Mouse (Mus musculus) lung, postnatal 36 days (tissue): ENCODE measurements at regions not wholly inside any gene's neighbourhood (a gene's known extent, or its start where the extent isn't known, plus 50 kb on each side); places are given as distances from the start of the nearest gene placed in this dataset.
A peak's percentile ranks its signal among the peaks of the same experiment; 100 is the strongest.

Experiments
- DNase-seq: peaks from one replicate; pipeline ENCODE4 v3.0.0; 2022; ENCODE audit warnings: mixed read lengths

DNA sequence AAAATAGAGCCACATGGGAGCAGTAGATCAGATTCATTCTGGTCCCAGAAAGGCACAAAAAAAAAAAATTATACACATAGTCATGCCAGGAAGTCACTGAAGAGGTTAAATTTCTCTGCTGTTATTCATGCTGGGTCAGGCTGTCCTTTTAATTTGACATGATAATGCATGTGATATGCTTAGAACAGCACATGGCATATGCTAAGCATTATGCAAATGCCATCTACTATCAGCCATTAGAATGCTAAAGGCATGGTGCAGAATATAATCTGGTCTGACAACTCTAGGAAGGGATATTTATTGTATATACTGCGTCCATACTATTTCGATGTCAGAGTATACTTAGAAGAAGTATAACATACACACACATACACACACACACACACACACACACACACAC, 405.6 kb downstream of the AI429214 start:
- DNase-seq, result no peak

DNA sequence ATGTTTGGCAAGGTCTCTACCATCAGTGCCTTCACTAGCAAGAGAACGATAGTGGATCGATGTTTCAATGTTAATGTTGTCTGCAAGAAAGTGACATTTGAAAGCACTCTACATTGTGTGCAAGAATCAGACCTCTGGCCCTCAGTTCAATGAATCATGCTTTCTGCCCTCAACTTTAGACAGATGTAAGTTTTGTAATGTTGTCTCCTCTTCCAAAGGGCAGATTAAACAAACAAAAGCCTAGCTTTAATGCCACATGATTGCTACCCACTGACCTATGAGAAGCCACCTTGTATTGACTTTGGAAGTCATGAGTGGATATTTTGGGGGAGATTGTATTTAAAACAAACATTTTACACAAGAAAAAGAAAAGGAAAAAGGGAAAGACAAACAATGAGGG, 429.2 kb downstream of the AI429214 start:
- peak; percentile 7 for DNase-seq

DNA sequence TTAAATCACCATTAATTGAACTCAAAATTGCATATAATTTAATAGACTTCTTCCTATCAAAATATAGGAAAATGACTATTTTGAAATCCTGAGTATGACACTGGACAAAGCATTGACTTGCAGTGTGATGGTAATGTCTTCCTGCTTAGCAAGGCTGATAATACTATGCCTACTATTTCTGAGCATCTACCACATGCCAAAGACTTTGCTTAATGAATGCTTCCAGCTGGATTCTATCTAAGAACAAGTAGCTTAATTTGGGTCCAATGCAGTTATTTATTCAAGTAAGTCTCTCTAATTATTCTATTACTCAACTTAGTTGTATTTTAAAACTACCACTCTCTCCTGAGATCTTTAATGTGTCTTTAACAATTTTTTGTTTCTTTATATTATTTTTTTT, 431.2 kb downstream of the AI429214 start:
- peak; percentile 13 for DNase-seq

DNA sequence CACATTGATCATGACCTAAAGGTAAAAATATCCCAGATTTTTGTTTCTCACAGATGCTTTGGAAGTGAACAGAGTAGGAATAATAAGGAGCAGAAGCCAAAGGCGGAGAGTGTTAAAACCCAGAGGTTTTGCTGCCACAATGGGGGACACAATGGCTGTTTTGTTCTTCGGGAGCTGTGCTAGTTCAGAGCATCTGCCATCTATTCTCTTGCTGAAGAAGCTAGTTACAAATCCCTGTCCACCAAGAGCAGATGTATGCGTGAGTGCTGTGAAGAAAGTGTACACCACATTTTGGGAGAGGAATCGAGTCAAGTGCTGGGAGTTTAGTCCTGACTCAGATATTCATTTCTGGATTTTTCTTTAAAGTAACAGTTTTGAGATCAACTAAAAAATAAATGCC, 435.4 kb downstream of the AI429214 start:
- no peak for DNase-seq

DNA sequence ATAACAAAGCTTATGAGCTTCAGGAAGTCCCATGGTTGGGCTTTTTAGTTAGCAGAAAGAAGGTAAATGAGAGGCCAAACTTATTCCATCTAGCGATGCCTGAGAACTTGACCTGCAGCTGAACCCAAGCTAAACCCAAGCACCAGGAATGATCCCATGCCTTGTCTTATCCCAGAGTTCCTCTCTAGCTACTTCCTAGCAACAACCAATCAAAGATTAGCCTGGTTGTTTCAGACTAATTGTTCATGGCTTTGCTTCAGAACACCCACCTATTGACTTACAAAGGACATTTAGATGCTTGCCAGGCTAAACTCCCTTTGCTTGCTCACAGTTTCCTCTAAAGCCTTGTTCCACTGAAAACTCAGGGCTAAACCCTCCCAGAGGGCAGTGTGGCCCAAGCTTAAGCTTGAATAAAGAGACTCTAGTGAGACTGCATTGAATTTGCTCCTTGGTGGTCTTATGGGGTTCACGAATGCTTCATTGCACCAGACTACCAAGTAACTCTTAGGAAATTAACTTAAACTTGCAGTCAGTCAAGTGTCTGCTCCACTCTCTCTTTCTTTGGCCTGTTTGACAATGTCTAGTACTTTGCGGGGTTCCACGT, 467.2 kb downstream of the AI429214 start:
- no peak for DNase-seq

DNA sequence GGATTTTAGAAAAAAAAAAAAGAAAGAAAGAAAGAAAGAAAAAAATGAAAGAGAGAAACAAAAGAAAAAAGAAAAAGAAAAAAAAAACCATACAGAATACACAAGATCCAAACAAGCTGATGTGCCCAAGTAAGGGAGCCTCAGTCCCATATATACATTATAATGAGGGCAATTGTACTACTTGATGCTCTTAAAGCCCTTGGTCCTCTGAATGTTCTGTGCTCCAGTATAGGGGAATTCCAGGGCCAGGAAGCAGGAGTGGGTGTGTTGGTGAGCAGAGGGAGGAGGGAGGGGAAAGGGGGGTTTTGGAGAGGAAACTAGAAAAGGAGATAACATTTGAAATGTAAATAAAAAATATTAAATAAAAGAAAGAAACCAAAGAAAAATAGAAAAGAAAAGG, 472.2 kb downstream of the AI429214 start:
- DNase-seq, result no peak

DNA sequence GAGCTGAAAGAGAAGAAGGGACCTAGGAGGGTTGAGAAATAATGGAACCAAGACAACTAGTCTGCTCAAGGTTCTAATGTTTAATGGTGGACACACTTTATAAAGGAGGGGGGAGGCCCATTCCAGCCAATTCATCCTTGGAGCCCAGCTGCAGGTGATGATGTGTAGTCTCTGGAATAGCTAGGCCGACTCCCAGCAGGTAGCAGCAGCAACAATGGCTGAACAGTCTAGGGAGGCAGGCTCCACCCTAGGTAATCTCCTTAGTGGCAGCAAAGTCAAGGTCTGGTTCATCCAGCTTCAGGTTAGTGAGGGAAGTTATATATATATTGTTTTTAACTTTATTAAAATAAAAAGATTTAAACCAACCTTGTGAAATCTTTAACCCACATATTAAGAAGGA, 474.3 kb downstream of the AI429214 start:
- DNase-seq, result no peak
